Mouse (Mus musculus) right cerebral cortex, postnatal 36 days (tissue): ENCODE measurements around the gene Atp5k.

Experiments
- DNase-seq, 2 experiments: peaks; one replicate each; pipeline ENCODE4 v3.0.0; 2022; ENCODE audit warnings: low spot score in 2 of 2, mixed read lengths in 1 of 2

Atp5k gene

GRCm38 (mm10) chr5:108433804-108434587 lies at the start of gene Atp5k:
Atp5k (minus strand) TSS chr5:108434448.
- peak; percentile 91 to 93 for DNase-seq

- DNase-seq = no peak
Observed at GRCm38 (mm10) chr5:108483006-108483405, 48.8 kb upstream of the Atp5k start.

- no peak for DNase-seq
Observed at GRCm38 (mm10) chr5:108475977-108476376, 41.7 kb upstream of the Atp5k start.

- no peak for DNase-seq
Observed at GRCm38 (mm10) chr5:108473737-108474136, 39.5 kb upstream of the Atp5k start.

- no peak for DNase-seq
Observed at GRCm38 (mm10) chr5:108469617-108470016, 35.4 kb upstream of the Atp5k start.

GRCm38 (mm10) chr5:108466647-108467046 lies 32.4 kb upstream of the Atp5k start:
- no peak for DNase-seq

GRCm38 (mm10) chr5:108465131-108465891 lies 31.1 kb upstream of the Atp5k start:
- no peak for DNase-seq

- no peak for DNase-seq
Observed at GRCm38 (mm10) chr5:108462446-108462845, 28.2 kb upstream of the Atp5k start.

GRCm38 (mm10) chr5:108461082-108462065 lies 27.1 kb upstream of the Atp5k start, which contains the start of gene Pcgf3:
Pcgf3 (plus strand) TSS chr5:108461232.
- peak; percentile 94 to 96 for DNase-seq

GRCm38 (mm10) chr5:108460461-108460860 lies 26.2 kb upstream of the Atp5k start:
- no peak for DNase-seq

- DNase-seq = no peak
Observed at GRCm38 (mm10) chr5:108458706-108459105, 24.5 kb upstream of the Atp5k start.

GRCm38 (mm10) chr5:108454094-108454493 lies 19.8 kb upstream of the Atp5k start:
- DNase-seq = no peak

GRCm38 (mm10) chr5:108452422-108452821 lies 18.2 kb upstream of the Atp5k start:
- no peak for DNase-seq

GRCm38 (mm10) chr5:108451611-108452010 lies 17.4 kb upstream of the Atp5k start:
- DNase-seq = no peak

- DNase-seq = no peak
Observed at GRCm38 (mm10) chr5:108450837-108451540, 16.7 kb upstream of the Atp5k start.

- DNase-seq = no peak
Observed at GRCm38 (mm10) chr5:108448785-108449668, 14.8 kb upstream of the Atp5k start, which contains the start of gene Mfsd7a. Mfsd7a (minus strand) TSS chr5:108448891.

- no peak for DNase-seq
Observed at GRCm38 (mm10) chr5:108447857-108448256, 13.6 kb upstream of the Atp5k start.

- no peak for DNase-seq
Observed at GRCm38 (mm10) chr5:108446973-108447372, 12.7 kb upstream of the Atp5k start.

- DNase-seq = no peak
Observed at GRCm38 (mm10) chr5:108436101-108436500, 1.9 kb upstream of the Atp5k start.

GRCm38 (mm10) chr5:108431196-108431595 lies 3.1 kb downstream of the Atp5k start:
- no peak for DNase-seq
